Mouse (Mus musculus) heart, embryonic 13.5 days (tissue): ENCODE data around the gene Gm8159. TPM values are rescaled to one million over a fixed set of nuclear protein-coding genes. Genes with fewer than 3 reads are reported as not detected.
"Not testable (repeated sequence)": the region's sequence is repeated elsewhere in the genome, so short reads cannot be mapped to it uniquely, and the experiment has no call there.

Experiments
- ATAC-seq: fragments of 200-750 bp; cut with Nextera tagmentation; 2 replicates; pipeline ENCODE4 v1.8.0; 2017; ENCODE audit warnings: moderate TSS enrichment; ENCODE audit not compliant: insufficient number of reproducible peaks, low FRiP score, low TSS enrichment; ENCODE audit errors: extremely low read depth
- H3K27ac ChIP-seq: fragments of 300-500 bp; sonication (generic); replicated peaks from 2 replicates; pipeline ENCODE4 v1.5.1; 2015; ENCODE audit warnings: moderate library complexity, mild to moderate bottlenecking, inconsistent platforms
- H3K27me3 ChIP-seq: fragments of 300-500 bp; sonication (generic); replicated peaks from 2 replicates; pipeline ENCODE4 v1.6.1; 2015; ENCODE audit warnings: mild to moderate bottlenecking, inconsistent platforms
- H3K36me3 ChIP-seq: fragments of 300-500 bp; sonication (generic); 2 replicates; pipeline ENCODE4 v1.6.1; 2015; ENCODE audit warnings: mild to moderate bottlenecking, inconsistent platforms
- H3K4me1 ChIP-seq: fragments of 300-500 bp; sonication (generic); 2 replicates; pipeline ENCODE4 v1.6.1; 2015; ENCODE audit warnings: inconsistent platforms
- H3K4me2 ChIP-seq: fragments of 300-500 bp; sonication (generic); 2 replicates; pipeline ENCODE4 v1.6.1; 2015; ENCODE audit warnings: inconsistent platforms, mild to moderate bottlenecking, moderate library complexity
- H3K4me3 ChIP-seq: fragments of 300-500 bp; sonication (generic); 2 replicates; pipeline ENCODE4 v1.5.1; 2015; ENCODE audit warnings: moderate library complexity, mild to moderate bottlenecking, inconsistent platforms
- H3K9ac ChIP-seq: fragments of 300-500 bp; sonication (generic); 2 replicates; pipeline ENCODE4 v1.6.1; 2015; ENCODE audit warnings: inconsistent platforms, mild to moderate bottlenecking, moderate library complexity
- H3K9me3 ChIP-seq: fragments of 300-500 bp; sonication (generic); 2 replicates; pipeline ENCODE4 v1.6.1; 2016; ENCODE audit warnings: inconsistent platforms
- WGBS: fragments of 180-500 bp; shearing (Covaris S2); methylation state at CpG from one replicate; pipeline ENCODE4 v1.1.7; 2015; ENCODE audit warnings: mixed read lengths; 5-methylcytosine and 5-hydroxymethylcytosine counted together
- polyA plus RNA-seq: library from polyadenylated mRNA; unstranded; fragments of >200 nt; fragmentation: Nextera tagmentation; extraction: Ambion mirVana; gene quantifications from 2 replicates; pipeline ENCODE4 v1.2.1, GENCODE M21; 2015

Gene Gm8159
- polyA plus RNA-seq = not detected in 2 replicates

DNA sequence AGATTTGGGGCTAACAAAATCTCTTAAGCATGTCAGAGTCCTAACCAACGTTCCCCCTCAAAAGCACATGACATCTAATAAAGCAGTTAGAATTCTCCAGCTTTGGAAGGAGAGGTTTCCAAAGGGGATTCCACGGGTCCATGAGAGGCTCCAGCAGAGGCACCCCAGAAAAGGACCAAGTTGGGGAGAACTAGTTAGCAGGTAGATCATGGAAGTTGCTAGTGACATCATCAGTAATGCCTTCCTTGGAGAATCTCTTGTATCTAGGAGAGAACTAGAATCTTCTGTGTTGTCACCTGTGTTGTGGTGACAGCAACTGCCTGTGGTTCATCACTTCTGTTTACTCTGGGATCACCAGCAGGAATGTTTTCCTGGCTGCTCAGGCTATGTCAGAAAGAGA is at the start of gene Gm8159:
Gm8159 (plus strand) TSS at position 301 of the 400 bp plus-strand sequence.
- not testable (repeated sequence) for H3K4me3 ChIP-seq, H3K9ac ChIP-seq, H3K36me3 ChIP-seq, H3K27ac ChIP-seq, H3K27me3 ChIP-seq, ATAC-seq, H3K9me3 ChIP-seq, H3K4me1 ChIP-seq, H3K4me2 ChIP-seq
- WGBS = no CpG with 5 or more reads among the region's 2 CpGs

- not testable (repeated sequence) for H3K27me3 ChIP-seq, H3K4me1 ChIP-seq, H3K9me3 ChIP-seq, H3K27ac ChIP-seq, ATAC-seq, H3K36me3 ChIP-seq
- Histone ChIP-seq H3K4me3 (peak overlapping the region; percentile 42), H3K4me2 (peak overlapping the region; percentile 67), H3K9ac (0 out of 2 replicates have a peak overlapping the region, but pooled peaks have one; percentile 54)
- WGBS = 5% methylated on average over 9 of the region's 18 CpGs
These were observed 17.2 kb downstream of the Gm8159 start for GRCm38 (mm10) chr14:4649309-4649708.

- 6% methylated on average over 4 of the region's 9 CpGs for WGBS
- not testable (repeated sequence) for H3K27me3 ChIP-seq, H3K4me1 ChIP-seq, H3K27ac ChIP-seq, ATAC-seq, H3K36me3 ChIP-seq, H3K9me3 ChIP-seq, H3K9ac ChIP-seq, H3K4me3 ChIP-seq
- 0 out of 2 replicates have a peak overlapping the region, but pooled peaks have one; percentile 67 for H3K4me2 ChIP-seq
These were observed 18.2 kb downstream of the Gm8159 start for GRCm38 (mm10) chr14:4650324-4650723.

DNA sequence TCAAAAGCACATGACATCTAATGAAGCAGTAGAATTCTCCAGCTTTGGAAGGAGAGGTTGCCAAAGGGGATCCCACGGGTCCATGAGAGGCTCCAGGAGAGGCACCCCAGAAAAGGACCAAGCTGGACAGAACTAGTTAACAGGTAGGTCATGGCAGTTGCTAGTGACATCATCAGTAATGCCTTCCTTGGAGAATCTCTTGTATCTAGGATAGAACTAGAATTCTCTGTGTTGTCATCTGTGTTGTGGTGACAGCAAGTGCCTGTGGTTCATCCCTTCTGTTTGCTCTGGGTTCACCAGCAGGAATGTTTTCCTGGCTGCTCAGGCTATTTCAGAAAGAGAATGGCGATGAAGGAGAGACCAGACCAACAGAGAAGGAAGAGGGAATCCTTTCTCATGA is 31.7 kb downstream of the Gm8159 start, which contains the start of gene Gm3239:
Gm3239 (plus strand) TSS at position 301 of the 400 bp plus-strand sequence.
- H3K27ac ChIP-seq, H3K4me3 ChIP-seq, H3K4me2 ChIP-seq, H3K27me3 ChIP-seq, ATAC-seq, H3K36me3 ChIP-seq, H3K4me1 ChIP-seq, H3K9ac ChIP-seq, H3K9me3 ChIP-seq: not testable (repeated sequence)
- WGBS = no CpG with 5 or more reads among the region's 2 CpGs

Other genes starting within 250 kb of the Gm8159 start
- not detected in 2 replicates for gene Gm3159, start 234.8 kb upstream of the Gm8159 start, polyA plus RNA-seq
- 0.47 and 0.49 TPM in 2 replicates for gene Gm3164, start 216.9 kb upstream of the Gm8159 start, polyA plus RNA-seq
- gene Gm3173, start 201.4 kb upstream of the Gm8159 start, polyA plus RNA-seq = 0.33 TPM in 1 of 2 replicates, not detected in the other
- gene Gm3182, start 150.6 kb upstream of the Gm8159 start, polyA plus RNA-seq = not detected in 2 replicates
- not detected in 2 replicates for gene Gm3047, start 76.9 kb upstream of the Gm8159 start, polyA plus RNA-seq
- gene Gm3239, start 31.8 kb downstream of the Gm8159 start, polyA plus RNA-seq = 0.42 and 0.57 TPM in 2 replicates
- gene Gm7876, start 76.9 kb downstream of the Gm8159 start, polyA plus RNA-seq = not detected in 2 replicates
- 0.47 and 0.93 TPM in 2 replicates for gene Gm3252, start 94.4 kb downstream of the Gm8159 start, polyA plus RNA-seq
- not detected in 2 replicates for gene Gm9602, start 144.0 kb downstream of the Gm8159 start, polyA plus RNA-seq
- not detected in 2 replicates for gene Gm3269, start 205.8 kb downstream of the Gm8159 start, polyA plus RNA-seq
- gene Gm3264, start 223.2 kb downstream of the Gm8159 start, polyA plus RNA-seq = 1.4 and 1.9 TPM in 2 replicates